Comparison of ENCODE assay signal across 8 mouse cellular contexts in the genomic region with DNA sequence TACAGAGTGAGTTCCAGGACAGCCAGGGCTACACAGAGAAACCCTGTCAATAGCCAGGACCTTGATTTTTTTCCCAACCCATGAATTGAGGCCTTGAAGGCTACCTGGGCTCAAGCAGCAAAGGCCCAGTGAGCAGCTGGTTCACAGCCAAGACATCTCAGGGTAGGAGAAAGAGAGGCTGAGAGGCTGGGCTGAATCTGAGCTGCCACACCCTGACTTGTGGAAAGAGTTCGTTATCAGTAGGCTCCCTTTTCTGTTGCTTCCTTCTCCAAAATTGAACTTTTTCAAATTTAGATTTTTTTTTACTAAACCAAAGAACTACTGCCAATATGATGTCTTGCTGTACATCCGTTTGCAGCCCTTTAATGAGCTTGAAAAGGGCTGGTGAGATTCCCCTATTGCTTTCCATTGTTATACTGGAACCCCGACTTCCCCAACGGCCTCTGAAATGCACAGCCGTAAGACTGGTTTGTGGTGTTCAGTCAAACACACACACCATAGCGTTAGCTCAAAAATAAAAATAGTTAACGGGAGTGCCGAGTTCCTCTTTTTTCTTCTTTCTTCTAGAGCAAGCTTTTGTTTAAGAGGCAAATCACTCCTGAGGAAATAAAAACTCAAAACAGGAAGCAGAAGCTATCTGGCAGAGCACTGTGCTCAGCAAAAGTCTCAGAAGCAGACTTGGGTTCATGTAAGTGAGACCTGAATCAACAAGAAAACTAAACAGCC. TPM values are rescaled to one million over a fixed set of nuclear protein-coding genes. Genes with fewer than 3 reads are reported as not detected.
A peak's percentile ranks its signal among the peaks of the same experiment; 100 is the strongest.
DNase-seq lines count a peak whose midpoint lies in the region; ATAC-seq lines count a peak whose summit lies in the region.

No protein-coding gene starts in this region.

- peak; percentile 65 for ATAC-seq in inflammation-experienced regulatory T-cells, adult 6 months

- peak; percentile 41 for DNase-seq in heart, adult 8-10 months (ENCODE audit: low spot score)
- no peak for DNase-seq in heart, postnatal 4 days
- DNase-seq in spleen, postnatal 36 days (ENCODE audit: low spot score in 2 of 2): peak; percentile 77 to 85
- no peak for DNase-seq in spleen, adult 12 weeks (ENCODE audit: low spot score)
- peak; percentile 48 for DNase-seq in skeletal muscle tissue, adult 2 months (ENCODE audit: low read depth, low spot score)
- DNase-seq in right cerebral cortex, adult 2 months (ENCODE audit: low spot score in 2 of 2): no peak
- no peak for DNase-seq in ovary, adult 18-20 months (ENCODE audit: low spot score)

RNA-seq across cellular contexts. Expression of gene Lgmn, which starts 11.7 kb away (rescaled TPM):
- 10 to 100 TPM; 53.7 to 64.8 (median 60.5) TPM for total RNA-seq in heart, adult 8-10 months (2022)
- total RNA-seq in heart, postnatal 4 days (2021): 10 to 100 TPM; 68.9 to 76.9 TPM
- 10 to 100 TPM; 14.6 to 15.5 (median 15.4) TPM for polyA plus RNA-seq in inflammation-experienced regulatory T-cells, adult 6 months (2017; shearing (Covaris generic))

RNA-seq across cellular contexts. Expression of gene Golga5, which starts 17.6 kb away (rescaled TPM):
- 10 to 100 TPM; 25.9 to 27.9 (median 27.3) TPM for total RNA-seq in heart, adult 8-10 months (2022)
- 10 to 100 TPM; 23.0 to 26.7 TPM for total RNA-seq in heart, postnatal 4 days (2021)
- polyA plus RNA-seq in inflammation-experienced regulatory T-cells, adult 6 months (2017; shearing (Covaris generic)): 10 to 100 TPM; 24.8 to 26.8 (median 25.1) TPM

Comparison
In these comparisons a context has a peak if more than half of its experiments do, and no peak if none do; other contexts are left out.
1. DNase-seq: peak in heart, adult 8-10 months (single experiment), spleen, postnatal 36 days (2 of 2) and skeletal muscle tissue, adult 2 months (single experiment); none in heart, postnatal 4 days (single experiment), spleen, adult 12 weeks (single experiment), right cerebral cortex, adult 2 months (0 of 2) and ovary, adult 18-20 months (single experiment).